Mouse (Mus musculus) monocyte, adult 5-6 weeks (primary cell): ENCODE data around the gene Nfkb2. TPM values are rescaled to one million over a fixed set of nuclear protein-coding genes. Genes with fewer than 3 reads are reported as not detected.
A peak's percentile ranks its signal among the peaks of the same experiment; 100 is the strongest.

Experiments
- ATAC-seq: fragments of 153-309, 156-312 bp; replicated peaks from 2 replicates; pipeline ENCODE4 v1.8.0; 2017; ENCODE audit warnings: mild to moderate bottlenecking; ENCODE audit not compliant: low TSS enrichment, insufficient number of reproducible peaks, severe bottlenecking, poor library complexity, low FRiP score
- total RNA-seq: library from RNA; stranded (forward); fragments of 200-1000, 200-491, 200-594 nt; gene quantifications from 3 replicates; pipeline ENCODE4 v1.2.3, GENCODE M21; 2017

Nfkb2 gene
- 48.8 to 62.5 TPM (median 55.3 TPM) in 3 replicates for total RNA-seq

DNA sequence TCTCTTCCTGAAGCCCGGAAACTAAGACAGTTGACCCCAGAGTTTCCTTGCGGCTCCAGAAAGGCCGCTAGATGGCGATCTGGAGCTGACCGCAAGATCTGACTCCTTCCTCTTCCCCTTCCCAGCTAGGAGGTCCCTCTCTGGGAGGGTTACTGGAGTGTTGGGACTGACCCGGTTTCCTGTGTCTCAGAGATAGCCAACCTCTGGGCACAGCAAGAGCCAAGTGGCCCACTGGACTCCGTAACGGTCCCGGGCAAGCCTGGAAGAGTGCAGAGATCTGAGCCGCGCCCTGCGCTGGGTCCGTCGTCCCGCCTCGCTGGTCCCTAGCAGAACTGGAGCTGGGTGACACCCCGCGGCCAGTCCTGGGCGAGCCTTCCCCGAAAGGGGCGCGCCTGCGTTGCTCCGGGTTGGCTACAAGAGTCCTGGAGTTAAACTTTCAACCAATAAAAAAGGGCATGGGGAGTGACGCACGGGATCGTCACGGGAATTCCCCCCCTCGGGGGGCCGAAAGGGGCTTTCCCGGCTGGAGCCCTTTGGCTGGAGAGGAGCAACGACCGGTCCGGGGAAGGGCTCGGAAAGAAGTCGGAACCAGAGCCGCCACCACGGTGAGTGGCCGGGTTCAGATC is at the start of gene Nfkb2:
TSS of gene Nfkb2 (plus strand) at position 105 of the 626 bp plus-strand sequence.
- peak; percentile 57 for ATAC-seq

DNA sequence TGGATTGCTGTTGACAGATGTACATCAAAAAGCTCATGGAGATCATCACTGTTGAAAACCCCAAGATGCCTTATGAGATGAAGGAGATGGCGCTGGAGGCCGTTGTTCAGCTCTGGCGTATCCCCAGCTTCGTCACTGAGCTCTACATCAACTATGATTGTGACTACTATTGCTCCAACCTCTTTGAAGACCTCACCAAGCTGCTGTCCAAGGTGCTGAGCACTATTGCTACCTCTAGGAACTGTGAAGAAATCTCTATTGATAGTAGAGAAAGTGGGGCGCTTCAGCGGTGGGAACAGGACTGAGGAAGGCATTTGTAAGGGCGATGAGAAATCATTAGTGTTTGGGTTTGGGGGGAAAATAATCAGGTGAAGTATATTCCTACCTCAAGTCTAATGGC is 39.4 kb upstream of the Nfkb2 start:
- no peak for ATAC-seq

DNA sequence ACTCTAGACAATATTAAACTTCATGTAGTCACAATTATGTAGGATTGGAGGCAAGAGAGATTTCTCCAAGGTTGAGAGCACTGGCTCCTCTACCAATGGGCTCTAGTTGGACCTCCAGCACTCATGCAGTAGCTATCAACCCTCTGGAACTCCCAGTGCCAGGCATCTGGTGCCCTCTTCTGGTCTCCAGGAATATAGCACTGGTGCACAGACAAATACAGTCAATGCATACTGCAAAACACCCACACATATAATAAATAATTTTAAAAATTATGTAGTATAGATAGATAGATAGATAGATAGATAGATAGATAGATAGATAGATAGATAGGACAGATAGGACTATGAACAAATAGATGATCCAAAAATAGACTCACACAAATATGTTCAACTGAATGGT is 28.8 kb upstream of the Nfkb2 start:
- no peak for ATAC-seq

DNA sequence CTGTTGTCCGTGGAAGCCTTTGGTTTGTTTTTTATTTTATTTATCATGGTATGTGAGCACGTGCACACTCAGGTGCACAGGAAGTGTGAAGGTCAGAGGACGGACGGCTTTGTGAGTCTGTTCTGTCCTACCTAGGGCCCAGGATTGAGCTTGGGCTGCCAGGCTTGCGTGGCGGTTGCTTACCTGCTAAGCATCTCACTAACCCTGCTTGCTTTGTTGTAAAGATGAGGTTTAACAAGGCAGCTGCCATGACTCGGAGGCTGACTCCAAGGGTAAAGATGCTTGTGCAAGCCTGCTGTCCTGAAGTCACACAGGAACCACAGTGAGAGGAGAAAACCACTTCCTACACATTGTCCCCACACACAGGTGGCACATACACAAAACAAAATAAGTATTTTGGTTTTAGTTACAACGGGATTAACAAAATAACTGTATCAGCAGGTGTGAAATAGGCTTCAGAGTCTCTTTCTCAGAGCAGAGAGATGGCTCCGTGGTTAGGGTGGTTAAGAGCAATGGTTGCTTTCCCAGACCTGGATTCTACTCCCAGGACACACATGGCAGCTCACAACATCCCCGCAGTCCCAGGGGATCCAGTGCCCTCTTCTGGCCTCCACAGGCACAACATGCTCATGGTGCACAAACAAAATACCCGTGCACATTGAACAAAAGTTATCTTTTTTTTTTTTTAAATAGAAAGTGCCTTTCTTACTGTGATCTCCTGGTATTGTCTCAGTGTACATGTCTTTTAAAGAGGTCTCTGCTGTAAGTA is 21.9 kb upstream of the Nfkb2 start:
- ATAC-seq, result no peak

DNA sequence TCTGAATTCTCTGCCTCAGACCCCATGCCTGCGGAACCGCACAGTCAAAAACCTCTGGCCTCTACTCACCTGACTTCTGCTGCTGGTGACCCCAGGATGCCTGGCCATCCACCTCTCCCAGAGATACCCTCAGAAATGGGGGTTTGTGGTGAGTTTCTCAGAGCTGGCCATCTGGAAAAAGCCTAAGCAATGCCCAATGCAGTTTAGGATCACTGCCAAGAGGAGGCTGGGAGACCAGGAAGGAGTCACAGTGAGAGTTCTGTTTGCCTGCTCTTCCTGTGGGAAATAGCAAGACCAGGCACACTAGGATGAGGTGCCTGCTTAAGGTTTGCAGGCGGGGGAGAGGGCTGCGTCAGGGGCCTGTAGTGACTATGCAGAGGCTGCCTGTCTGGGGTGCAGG is 19.4 kb upstream of the Nfkb2 start:
- ATAC-seq, result no peak

DNA sequence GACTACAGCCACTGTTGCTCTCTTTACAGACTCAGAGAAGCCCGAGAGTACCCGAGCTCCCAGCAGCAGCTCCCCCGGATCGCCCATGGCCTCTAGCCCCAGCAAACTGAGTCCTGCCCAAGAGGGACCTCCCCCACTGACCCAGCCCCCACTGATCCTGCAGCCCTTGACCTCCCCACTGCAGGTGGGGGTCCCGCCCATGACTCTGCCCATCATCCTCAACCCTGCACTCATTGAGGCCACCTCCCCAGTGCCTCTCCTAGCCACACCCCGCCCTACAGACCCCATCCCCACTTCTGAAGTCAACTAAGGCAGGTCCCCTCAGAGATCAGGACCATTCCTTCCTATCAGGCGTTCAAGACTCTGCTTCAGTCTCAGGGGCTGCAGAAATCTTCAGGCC is 18.5 kb upstream of the Nfkb2 start:
- no peak for ATAC-seq

DNA sequence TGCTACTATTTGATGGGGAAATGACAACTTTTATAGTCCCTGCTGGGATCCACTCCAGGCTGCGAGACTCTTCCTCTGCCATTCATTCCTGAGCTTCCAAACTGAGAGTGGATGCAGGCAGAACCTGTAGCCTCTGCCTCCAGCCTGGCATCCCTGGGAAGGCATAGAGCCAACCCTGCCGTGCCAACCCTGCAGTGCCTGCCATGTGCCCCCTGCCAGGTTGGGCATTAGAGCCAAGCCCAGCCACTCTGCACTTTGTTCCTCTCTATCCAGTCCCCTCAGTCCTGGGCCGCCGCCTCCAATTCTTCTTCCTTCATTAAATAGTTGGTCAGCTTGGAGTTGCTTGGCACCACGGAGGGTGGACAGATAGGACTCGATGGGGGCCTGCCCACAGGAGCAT is 18.1 kb upstream of the Nfkb2 start:
- no peak for ATAC-seq

DNA sequence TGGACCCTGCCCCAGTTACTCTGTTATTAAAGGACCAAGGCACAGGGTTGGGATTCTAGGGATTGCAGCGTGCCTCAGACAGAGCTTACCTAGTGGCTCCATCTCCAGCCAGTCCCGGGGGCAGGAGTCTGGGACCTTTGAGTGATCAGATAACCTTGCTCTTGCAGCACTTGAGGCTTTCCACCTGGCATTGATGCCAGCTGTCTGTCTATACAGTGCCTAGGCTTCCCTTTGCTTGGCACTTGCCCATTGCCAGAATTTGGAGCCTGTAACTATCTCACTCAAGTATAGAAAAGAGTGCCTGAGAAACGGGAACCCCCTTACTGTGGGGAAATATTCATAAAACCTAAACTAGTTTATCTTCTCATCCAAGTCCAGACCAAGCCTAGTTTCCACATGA is 17.2 kb upstream of the Nfkb2 start:
- no peak for ATAC-seq

DNA sequence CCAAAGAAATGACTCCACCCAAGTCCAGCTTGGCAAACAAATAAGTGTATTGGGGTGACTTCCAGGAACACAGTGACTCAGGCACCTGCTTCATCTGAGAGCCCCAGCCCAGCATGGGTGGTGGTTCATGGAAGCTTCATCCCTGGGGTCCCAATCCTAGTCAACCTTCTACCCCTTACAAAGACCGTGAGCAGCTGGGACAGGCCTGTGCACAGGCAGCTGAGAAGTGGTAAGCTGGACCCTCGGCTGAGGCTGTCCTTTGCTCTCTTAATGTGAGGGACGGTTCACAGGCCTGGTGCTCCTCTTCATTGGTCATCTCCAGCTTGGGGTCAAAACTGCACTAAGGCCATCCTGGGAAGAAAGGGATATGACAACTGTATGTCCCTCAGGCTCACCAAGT is 16.6 kb upstream of the Nfkb2 start:
- no peak for ATAC-seq

DNA sequence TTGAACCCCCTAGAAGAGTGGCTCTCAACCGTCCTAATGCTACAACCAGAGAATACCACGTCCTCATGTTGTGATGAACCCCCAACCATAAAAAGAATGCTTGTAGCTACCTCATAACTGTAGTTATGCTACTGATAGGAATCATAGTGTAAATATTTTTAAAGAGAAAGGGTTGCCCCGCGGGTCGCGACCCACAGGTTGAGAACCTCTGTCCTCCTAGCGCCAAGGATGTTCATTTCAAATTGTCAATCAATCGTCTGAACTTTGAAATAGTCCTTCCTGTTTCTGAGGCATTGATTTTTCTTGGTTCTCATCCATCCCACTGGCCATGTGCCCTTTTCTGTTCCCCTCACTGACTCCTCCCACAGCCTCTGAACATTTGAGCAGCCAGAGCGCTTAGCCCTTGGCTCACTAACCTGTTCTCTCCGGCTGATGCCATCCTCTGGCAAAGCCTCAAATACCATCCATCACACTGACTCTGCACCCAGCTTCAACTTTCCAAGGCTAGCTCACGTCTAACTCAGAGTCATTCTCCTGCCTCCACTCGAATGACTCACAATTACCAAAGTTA is 13.5 kb upstream of the Nfkb2 start:
- ATAC-seq, result no peak

DNA sequence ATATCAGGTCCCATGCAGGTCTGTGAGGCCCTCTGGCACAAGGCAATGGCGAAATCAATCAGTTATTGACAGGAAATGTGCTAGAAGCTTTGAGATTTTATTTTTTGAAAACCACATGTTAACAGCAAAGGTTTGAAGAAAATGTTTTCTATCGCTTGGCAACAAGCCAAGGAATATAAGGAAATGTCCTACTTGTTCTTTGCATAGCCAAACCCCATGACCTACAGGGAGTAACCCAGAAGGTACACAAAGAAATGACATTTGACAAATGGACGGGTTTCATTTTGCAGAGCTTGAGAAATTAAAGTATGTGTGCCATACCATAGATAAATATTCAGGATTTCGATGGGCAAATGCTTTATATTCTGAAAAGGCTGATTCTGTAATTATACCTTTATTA is 7.2 kb upstream of the Nfkb2 start:
- ATAC-seq, result no peak

DNA sequence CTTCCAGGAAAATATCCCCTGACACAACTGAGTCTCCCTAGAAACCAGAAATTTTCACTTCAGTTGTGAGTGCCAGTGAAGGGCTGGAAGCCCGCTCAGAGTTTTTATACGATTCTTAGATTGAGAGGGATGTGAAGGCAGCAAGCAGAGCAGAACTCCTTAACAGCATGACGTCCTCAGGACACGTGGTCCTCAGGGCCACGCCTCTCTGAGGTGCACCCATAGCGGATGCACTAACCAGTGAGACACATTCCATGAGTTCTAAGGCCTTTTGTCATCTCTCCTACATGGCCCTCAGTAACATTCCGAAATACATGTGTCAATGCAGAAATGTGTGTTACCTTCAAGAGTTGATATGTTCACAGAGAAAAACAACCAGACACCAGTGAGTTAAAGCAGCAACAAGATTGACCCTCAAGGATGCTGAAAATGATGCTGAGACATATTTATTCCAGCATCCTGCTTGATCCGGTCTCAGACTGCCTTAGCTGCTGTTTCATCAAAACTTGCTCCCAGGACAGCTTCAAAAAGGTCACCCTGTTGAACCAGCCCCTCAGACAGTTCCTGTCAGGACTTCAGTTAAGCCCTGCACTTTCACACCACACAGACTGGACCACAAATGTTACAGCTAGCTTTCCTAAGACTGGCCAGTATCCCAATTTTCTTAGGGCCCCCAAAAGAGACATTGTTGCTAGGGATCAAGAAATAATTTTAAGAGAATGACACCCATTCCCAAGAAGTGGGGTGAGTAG is 3.6 kb upstream of the Nfkb2 start:
- ATAC-seq, result no peak

DNA sequence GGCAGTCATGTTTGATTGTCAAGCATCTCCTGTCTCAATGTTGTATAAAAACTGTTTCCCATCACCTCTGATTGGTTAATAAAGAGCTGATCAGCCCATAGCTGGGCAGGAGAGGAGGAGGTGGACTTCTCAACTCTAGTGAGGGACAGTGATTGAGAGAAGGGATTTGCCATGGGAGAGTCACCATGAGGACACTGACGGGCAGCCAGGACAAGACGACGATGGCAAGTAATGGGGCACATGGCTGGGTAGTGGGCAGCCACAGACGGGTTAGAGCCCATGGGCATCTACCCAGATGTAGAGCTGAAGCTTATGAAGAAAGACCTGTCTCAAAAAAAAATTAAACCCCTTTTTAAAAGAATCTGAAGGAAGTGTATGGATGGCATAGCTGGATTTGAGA is 1.6 kb upstream of the Nfkb2 start:
- ATAC-seq, result no peak

DNA sequence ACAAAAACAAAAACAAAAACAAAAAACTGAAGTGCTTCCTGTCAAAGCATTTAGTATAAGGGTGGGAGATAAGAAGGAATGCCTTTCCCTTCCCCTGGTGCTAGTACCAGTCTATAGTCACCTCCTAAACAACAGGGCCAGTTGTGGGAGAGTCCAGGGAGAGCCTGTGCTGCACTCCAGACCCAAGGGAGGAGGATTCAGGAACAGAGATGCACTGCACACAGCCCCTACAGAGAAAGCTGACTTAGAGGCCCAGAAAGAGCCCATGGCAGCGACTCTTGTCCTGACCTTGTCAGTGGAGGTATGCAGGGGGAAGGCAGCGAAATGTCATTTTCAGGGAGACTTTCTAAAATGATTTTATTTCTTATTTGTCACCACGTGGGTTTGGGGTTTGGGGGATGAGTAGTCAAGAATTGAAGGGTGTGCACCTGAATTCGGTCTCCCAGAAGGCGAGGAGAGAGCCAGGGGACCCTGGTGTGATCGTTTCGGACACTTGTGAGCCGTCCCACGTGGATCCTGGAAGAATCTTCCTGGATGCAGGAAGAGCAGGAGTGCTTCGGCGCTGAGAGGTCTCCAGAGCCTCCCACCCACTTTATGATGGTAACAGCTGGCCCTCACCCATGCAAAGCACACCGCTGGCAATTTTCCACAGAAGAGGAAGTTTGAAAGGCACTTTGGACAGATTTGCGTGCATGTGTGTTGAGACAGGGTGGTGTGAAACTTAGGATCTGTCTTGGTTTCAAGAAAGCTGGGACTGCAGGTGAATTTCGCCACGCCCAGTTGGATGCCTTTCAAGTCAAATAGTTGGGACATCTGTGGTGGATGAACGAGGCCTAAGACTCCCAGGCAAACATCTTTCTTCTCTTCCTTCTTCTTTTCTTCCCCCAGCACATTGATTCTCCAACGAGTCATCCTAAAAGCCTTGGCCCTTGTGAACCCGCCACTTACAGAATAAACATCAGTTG is 587 bp upstream of the Nfkb2 start:
- ATAC-seq, result no peak

DNA sequence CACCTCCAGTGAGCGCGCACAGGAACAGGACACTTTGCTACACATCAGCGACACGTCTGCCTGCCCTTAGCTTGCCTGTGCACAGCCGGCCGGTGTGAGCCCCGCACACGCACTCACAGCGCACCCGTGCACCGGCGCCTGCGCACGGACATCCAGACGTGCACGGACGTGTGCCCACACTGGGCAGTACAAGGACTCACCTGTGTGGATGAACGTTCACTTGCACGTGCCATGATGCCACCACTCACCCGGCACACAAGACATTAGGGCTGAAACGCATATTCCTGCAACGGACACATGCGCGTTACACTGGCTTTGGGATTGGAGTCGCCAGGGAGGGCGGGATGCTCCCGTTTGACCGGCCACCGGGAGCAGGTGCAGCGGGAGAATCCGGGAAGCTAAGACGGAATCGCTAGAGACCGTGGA is 801 bp downstream of the Nfkb2 start:
- ATAC-seq, result 0 out of 2 replicates have a peak, but pooled peaks have one; percentile 3

DNA sequence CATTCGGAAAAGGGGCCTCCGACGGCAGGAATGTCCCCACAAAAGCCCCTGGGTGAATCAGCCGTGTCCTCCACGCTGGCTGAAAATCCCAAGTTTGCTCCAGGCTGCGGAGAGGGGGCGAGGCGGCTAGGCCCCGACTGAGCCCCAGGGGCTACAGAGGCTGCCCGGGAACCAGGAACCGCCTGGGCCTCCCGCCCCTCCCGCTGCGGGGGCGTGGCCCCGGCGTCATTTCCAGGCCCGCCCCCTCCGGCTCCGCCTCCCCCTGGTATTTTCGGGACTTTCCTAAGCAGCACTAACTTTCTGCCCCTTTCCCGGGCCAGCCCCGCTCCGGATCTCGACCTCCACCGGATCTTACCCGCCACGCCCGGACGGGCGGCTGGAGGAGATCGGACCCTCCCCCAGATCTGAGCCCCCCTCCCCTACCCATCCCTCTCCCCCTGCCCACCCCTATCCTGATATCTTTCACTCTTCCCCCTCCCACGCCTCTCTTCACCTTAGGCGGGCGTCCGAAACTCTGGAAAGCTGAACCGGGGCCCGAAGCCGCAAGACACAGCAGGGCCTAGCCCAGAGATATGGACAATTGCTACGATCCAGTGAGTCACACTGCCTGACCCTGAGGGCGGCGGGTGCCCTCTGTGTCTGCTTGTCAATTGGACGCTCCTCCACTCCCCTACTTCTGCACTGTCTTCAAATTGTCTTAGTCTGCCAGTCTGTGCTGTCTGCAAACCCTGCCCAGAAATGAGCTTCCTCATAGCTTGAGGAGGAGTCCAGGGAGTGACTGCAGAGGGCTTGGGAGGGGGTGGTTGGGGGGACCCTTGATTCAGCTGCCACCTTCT is 1.5 kb downstream of the Nfkb2 start:
- ATAC-seq, result peak; percentile 21

DNA sequence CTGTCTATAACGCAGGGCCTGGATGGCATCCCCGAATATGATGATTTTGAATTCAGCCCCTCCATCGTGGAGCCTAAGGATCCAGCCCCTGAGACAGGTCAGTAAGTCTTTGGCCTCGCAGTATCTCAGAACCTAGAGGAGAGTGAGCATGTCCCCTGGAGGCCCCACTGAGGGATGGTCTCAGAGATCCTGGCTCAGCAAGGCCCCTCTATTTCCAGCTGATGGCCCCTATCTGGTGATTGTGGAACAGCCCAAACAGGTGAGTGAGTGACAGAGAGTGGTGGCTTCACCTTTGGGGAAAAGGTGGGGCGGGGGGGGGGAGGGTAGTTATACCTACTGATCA is 2.1 kb downstream of the Nfkb2 start:
- ATAC-seq, result no peak
